Mouse (Mus musculus): ENCODE data around the gene Upk3bl.
"Not testable (repeated sequence)": the region's sequence is repeated elsewhere in the genome, so short reads cannot be mapped to it uniquely, and the experiment has no call there.

Gene Upk3bl

DNA sequence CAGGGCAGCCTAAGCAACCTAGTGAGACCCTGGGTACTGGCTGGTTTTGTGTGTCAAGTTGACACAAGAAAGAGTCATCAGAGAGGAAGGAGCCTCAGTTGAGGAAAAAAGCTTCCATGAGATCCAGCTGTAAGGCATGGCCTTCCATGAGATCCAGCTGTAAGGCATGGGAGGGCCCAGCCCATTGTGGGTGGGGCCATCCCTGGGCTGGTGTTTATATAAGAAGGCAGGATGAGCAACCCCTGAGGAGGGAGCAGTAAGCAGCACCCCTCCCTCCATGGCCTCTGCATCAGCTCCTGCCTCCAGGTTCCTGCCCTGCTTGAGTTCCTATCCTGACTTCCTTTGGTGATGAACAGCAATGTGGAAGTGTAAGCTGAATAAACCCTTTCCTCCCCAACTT, 5.8 kb upstream of the Upk3bl start:
- not testable (repeated sequence) for DNase-seq

- no peak for DNase-seq
Measured at GRCm38 (mm10) chr5:136049926-136050325, 4.4 kb upstream of the Upk3bl start.

DNA sequence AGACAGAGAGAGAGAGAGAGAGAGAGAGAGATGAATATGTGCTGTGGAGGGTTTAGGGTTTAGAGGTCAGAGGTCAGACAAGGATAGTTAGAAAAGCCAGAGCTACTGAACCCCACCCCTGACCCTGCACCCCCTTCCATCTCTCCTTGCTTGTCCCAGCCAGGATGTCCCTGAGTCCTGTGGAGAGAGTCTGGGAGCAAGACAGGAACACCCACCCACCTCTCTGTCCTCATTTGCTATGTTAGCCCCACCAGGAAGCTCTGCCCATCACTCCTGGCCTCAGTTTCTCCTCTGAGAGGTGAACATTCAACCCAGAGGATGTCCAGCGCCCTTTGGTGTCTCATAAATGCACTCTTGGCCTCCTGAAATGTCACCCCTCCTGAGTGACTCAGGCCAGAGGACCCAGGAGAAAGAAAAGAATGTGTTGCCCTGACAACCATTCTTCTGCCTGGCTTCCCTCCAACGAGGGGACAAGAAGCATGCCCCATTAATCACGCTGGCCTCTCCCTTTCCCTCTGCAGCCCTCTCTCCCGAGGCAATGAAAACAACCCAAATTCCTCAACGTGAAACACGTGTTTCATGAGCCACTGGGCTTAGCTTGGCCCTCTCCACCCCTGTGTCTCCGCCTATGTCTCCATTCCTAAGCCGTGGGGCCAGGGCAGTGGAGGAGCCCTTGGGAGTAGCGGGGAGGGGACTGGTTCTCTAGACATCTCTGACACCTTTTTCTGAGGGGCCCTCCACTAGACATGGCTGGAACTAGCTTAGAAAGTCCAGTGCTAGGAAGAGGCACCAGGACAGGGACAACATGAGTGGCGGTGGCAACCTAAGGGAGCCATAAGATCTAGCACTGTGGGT, 2.8 kb upstream of the Upk3bl start:
- peak; percentile 91 for DNase-seq

DNA sequence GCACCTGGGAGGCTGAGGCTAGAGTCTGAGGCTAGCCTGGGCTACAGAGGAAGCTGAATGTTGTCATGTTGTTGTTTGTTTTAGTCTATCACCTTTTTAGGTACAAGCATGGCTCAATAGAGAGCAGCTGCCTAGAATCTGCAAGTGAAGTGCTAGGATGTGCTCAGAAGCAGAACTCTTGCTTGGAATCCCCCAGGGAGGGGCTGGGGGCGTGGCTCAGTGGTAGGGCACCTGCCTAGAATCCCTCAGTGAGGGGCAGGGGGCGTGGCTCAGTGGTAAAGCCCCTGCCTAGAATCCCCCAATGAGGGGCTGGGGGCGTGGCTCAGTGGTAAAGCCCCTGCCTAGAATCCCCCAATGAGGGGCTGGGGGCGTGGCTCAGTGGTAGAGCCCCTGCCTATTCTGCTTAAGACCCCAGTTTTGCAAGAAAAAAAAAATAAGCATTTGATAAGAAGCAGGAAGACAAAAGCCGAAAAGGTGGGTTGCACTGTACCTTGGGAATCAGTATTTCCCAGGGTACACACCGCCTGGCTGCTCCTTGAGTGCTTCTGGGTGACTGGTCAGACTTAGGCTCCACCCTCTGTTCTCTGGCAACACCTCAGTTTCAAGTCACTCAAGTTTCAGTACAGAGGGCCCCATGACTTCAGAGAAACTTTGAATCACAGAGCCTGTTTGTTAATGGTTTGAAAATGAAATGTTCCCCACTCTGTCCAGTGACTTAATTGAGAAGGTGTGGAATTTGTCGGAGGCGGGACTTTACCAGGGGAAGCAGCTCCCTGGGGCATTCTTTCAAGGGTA, 1.2 kb upstream of the Upk3bl start:
- peak; percentile 67 for DNase-seq

DNA sequence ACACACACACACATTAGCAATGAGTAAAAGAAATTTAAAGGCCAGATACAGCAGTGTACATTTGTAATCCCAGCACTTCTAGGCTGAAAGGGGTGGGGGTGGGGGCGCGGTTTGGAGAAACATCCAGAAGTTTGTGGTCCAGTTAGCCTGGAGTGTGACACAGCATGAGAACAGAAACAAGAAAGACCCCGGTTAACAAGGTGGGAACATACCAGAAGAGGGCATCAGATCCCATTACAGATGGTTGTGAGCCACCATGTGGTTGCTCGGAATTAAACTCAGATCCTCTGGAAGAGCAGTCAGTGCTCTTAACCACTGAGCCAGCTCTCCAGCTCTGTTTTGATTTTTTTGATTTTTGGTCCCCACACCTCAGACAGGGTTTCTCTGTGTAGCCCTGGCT, 1.8 kb downstream of the Upk3bl start:
- no peak for DNase-seq

GRCm38 (mm10) chr5:136057085-136057484, 2.8 kb downstream of the Upk3bl start:
- DNase-seq, result no peak

DNA sequence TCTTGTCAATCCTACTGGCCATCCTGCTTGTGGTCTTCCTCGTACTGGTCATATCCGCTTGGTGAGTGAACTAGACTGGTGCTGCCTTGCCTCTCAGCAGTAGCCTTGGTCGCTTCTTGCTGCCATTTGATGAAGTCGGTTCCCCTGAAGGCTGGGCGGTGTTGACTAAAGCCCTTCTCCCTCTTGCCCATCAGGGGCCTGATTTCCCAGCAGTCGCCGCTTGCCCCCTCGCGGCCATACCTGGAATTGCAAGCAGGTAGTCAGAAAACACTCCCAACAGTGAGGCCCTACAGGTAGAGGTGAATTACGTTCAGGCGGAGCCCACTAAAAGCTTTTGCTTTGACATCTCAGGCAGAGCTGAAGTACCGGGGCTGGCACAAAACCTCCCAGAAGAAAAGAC, 7.3 kb downstream of the Upk3bl start:
- DNase-seq, result peak; percentile 88

GRCm38 (mm10) chr5:136063920-136064319, 9.6 kb downstream of the Upk3bl start:
- DNase-seq, result no peak

GRCm38 (mm10) chr5:136066404-136067148, 12.3 kb downstream of the Upk3bl start:
- DNase-seq, result not testable (repeated sequence)

DNA sequence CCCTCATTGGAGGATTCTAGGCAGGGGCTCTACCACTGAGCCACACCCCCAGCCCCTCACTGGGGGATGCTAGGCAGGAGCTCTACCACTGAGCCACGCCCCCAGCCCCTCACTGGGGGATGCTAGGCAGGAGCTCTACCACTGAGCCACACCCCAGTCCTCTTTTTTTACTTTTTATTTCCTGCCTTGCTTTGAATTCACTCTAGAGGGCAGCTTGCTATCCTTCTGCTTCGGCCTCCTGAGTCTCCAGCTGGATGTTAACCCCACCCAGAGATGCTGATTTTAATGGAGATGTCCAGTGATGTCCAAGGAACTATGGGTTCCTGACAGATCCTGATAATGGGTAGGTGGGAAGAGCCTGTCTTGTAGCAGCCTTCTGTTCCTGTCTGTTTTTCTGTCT, 15.1 kb downstream of the Upk3bl start:
- no peak for DNase-seq

DNA sequence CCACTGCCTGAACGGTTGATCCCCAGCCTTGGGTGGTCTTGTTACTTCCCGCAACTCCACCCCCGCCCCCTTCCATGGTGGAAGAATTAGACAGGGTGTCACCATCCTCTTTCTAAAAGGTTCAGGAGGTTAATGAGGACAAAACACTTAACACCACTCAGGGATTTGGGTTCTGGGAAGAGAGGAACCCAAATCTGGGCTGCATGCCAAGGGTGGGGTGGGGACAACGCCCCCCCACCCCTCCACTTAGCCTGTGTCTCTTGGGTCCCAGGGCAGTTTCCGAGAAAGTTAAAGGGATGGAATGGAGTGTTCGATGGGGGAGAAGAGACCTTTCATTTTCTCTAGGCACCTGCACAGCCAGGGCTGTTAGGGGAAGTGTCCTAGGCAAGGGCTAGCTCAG, 18.8 kb downstream of the Upk3bl start:
- no peak for DNase-seq

DNA sequence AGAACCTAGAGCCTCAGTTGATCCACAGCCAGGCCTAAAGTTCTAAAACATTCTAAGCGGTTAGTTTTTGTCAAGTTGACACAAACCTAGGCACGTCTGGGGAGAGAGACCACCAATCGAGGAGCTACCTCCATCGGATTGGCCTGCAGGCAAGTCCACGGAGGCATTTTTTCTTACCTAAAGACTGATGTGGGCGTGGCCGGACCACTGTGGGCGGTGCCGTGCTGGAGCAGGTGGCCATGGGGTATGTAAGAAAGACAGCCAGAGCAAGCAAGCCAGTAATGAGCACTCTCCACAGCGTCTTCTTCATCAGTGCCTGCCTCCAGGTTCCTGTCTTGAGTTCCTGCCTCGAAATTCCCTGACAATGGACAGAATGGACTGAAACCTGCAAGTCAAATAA, 19.2 kb downstream of the Upk3bl start:
- no peak for DNase-seq

DNA sequence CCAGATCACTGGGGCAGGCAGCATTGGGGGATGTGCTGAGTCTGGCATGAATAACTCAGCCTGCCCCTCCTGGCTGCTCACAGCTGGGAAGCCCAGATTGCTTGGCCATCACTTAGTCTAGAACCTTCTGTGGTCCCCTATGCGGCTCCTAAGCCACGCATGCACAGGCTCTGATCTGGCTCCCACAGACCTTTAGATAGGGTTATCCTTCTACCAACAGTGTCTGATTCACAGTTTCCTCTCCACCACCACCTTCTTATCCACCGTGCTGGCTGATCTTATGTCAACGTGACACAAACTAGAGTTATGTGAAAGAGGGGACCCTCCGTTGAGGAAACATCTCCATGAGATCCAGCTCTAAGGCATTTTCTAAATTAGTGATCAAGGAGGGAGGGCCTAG, 20.8 kb downstream of the Upk3bl start:
- no peak for DNase-seq

DNA sequence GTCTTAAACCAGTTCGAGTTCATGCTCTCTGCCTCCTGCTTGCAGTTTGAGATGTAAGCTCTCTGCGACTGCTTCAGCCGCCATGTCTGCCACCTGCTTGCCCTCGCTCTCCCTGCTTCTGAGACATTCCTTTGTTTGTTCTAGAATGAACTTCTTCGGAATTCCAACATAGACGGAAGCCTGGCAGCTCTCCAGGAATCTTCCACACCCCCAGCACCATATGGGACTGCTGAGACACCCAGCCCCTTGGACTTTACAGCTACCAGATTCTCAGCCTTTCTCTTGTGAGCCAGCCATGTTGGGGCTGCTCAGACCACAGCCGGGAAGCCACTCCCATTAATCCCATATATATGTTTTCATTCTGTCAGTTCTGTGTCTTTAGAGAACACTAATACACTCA, 22.0 kb downstream of the Upk3bl start:
- DNase-seq, result peak; percentile 39

DNA sequence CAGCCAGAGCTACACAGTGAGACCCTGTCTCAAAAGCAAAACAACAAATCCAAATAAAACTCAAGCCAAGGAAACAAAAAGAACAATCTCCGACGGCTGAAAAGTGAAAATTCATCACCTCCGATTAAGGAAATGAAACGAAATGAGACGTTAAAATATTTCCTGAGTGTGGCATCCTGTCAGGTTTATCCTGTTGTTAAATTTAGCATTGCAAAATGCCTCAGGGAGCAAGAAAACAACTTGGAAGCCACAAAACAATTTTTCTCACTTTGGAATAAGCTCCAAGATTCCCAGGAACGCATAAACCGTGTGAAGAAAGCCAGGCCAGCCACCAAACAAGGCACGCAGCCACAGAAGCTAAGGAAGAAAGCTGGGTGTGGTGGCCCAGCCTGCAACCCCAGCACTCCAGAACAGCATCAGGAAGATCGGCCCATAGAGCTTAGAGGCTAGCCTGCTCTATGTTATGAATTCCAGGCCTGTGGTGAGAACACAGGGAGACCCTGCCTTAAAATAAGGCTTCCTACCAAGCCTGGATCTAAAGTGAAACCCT, 22.8 kb downstream of the Upk3bl start:
- DNase-seq, result peak; percentile 40

- DNase-seq, result no peak
Measured at GRCm38 (mm10) chr5:136078136-136078535, 23.8 kb downstream of the Upk3bl start.

GRCm38 (mm10) chr5:136082345-136082744, 28.1 kb downstream of the Upk3bl start:
- no peak for DNase-seq

DNA sequence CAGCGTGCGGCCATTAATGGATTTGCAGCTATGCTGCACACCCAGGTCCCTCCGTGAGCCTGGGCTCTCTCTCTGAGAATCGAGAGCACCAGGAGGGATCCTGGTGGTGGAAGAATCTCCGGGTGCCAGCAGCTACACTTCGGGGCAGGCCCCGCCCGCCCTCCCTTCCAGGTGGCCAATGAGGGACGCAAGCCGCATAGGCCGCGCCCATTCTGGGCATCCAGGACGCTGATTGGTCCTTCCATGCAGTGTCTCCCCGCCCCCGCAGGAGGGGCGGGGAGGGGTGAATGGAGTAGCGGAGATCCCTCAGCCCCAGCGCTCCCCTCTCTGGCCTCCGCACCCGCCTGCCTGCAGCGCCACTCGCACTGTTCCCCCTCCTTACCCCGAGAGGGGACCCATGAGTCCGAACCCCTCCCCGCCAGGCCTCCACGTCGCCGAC, 29.4 kb downstream of the Upk3bl start, which contains the start of gene Rasa4:
Rasa4 (plus strand) TSS at position 248 of the 439 bp plus-strand sequence.
- DNase-seq, result peak; percentile 97

DNA sequence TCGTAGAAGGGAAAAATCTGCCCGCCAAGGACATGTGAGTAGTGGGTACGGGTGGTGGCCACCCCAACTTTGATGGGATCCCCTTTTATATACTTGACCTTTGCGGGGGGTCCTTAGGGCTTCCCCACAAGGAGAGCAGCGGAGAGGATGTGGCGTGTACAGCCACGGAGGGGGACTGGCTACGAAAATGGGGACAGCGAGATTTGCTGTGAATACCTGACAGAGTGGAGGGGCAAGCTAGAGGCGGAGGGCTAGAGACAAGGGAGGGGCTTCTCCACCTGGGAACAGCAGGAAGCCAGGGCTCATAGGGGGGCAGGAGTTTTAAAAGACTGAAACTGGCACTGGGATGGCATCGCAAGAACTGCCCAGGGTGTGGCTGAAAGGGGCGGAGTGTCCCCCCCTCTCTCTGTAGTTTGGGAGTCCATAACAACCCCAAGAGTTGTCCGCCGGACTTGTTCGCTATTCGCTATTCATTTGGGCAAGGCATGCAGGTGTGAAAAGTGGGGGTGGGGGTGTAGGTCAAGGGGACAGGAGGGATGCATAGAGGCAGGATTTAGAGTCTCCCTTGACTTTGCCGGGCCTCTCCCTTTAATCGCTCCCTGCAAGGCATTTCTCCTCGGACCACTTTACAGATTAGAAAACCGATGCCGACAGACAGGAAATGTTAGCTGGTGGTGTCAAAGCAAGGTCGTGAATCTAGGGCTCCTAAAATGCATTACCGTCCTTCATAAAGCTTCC, 30.0 kb downstream of the Upk3bl start:
- DNase-seq, result no peak

DNA sequence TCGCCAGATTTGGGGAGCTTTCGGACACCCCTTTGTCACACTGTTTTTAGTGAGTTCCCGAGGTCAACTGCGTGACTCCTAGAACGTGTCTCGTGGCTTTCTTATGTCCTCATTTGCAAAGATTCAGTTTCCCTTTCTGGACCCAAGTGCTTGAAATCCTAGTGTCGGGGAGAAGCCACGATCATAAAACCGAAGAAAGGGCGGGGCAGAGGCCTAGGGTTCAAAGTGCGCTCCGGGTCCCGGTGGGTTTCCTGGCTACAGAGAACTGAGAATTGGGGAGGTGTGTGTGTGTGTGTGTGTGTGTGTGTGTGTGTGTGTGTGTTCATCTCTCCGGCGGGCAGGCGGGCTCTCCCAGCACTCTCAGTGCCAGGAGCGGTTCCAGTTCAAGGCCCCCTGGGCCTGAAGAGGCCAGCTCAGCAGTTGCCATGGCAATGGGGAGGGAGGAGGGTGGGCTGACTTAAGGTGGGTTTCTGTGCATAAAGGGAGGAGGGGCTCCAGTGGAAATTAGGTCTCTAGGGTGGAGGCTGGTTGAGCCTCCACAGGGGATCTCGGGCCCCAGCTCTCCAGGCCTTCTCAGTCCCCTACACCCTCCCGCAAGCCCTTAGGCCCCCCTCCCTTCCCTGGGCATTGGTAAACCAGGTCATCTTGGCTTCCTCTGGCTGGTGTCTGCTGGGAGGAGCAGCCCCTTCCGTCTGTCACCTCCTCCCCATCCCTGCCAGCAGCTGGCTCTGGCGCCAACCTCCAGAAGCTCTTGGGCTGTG, 30.8 kb downstream of the Upk3bl start:
- DNase-seq, result peak; percentile 44

- no peak for DNase-seq
Measured at GRCm38 (mm10) chr5:136086290-136086689, 32.0 kb downstream of the Upk3bl start.

Data from kidney, postnatal 14 days (tissue).